Mouse (Mus musculus) regulatory T cell (primary cell): ENCODE results near the gene Lactb.
"Not testable (repeated sequence)": the region's sequence is repeated elsewhere in the genome, so short reads cannot be mapped to it uniquely, and the experiment has no call there.

Experiments
- in situ Hi-C: fragments of 300-600 bp; cut with MboI, MseI; formaldehyde crosslinking; loops from one replicate; pipeline ENCODE4 v1.15.1; 2025; ENCODE audit warnings: high pct_unique_total_duplicates

The Lactb gene

DNA sequence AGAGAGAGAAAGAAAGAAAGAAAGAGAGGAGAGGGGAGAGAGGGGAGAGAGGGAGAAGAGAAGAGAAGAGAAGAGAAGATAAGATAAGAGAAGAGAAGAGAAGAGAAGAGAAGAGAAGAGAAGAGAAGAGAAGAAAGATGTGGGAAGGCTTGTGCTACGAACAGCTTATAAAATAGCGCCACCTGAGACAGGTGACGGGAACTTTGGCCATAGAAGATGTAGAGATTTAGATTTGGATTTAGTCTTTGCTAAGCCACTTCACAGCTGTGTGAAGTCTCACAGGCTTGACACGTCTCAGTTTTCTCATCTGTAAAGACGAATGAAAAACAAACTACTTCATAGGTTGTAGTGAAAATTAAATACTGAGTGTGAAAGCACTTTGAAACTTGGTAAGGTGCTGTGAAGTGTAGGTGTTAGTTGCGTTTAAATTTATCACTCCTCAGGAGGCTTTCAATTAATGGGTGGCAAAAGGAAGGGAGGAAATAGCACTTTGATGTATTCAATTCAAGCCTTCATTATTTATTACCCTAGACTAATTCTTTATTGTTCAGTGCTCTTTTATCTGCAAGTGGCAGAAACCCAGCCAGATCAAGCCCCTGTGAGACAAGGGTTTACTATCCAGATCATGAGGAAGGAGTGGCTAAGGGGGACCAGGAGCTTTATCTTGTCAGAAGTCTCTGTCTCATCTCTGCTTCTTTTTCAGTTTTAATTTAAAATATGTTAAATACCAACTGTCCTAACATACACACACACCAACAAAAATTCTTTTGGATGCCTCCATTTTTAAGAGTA is 54.6 kb downstream of the Lactb start:
- in situ Hi-C loops = loop anchor here (5.0 kb wide), 1 partner anchor 43 kb away; no protein-coding TSS in a partner anchor

GRCm38 (mm10) chr9:66919981-66920380 is 55.3 kb downstream of the Lactb start:
- in situ Hi-C loops = loop anchor here (5.0 kb wide), 1 partner anchor 43 kb away; no protein-coding TSS in a partner anchor

GRCm38 (mm10) chr9:66919382-66919971 is 55.8 kb downstream of the Lactb start, which contains the start of gene Rab8b:
Gene Rab8b (minus strand): TSS chr9:66919687.
- in situ Hi-C loops = no loop called here

DNA sequence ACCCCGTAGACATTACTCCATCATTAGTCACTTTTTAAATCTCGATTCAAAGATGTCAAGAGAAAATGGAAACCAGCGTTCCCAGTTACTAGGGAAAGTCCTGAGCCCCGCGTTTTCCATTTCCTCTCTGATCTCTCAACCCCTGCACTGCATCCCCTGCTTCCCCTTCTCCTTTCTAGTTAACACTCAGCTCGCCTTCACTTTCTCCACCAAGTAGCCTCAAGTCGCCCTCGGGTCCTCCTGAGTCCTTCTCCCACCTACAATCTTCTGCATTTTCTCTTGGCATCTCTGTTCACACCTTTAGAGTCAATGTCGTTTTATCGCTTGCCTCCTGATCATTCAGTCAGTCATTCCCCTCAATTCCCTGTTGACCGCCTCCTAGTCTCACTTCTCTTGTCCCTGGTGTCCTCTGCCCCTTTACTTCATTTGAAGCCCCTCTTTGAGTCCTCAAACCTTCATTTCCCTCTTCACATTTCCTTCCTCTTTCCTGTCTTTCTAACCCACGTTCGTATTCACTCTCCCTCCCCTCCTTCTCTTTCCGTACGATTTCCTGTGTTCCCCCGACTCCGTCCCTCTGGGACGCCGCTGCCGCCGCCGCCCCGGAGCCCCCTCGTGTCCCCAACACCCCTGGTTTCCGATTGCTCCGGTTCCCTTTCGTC is 56.5 kb downstream of the Lactb start:
- in situ Hi-C loops = no loop called here

- in situ Hi-C loops = no loop called here
Measured at GRCm38 (mm10) chr9:66917892-66918255, 57.4 kb downstream of the Lactb start.

DNA sequence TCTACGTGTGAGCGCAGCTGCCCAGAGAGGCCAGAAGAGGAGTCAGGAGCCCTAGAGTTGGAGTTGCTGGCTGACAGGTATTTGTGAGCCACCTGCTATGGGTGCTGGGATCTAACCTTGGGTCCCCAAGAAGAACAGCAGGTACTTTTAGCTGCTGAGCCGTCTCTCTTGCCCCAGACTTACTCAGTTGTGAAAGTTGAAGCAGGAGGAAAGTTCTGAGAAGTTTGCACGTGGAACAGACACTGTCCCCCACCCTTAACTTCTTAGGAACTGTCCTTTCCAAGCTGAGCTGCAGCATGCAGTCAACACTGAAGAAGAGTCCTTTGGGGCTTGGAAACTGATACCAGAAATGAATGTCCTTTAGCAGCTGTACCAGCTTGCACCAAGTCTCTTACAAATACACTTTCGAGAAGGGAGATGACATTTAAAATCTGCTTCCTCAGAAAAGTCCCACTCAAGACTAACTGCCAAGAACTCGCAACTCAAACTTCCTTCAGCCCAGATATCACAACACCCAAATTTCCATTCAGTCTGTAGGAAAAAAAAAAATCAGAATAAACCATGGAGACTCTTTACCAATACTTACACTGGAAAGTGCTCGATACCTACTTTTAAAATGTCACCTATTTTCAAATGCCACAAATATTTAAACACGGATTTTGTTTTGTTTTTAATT is 57.9 kb downstream of the Lactb start:
- in situ Hi-C loops = no loop called here

DNA sequence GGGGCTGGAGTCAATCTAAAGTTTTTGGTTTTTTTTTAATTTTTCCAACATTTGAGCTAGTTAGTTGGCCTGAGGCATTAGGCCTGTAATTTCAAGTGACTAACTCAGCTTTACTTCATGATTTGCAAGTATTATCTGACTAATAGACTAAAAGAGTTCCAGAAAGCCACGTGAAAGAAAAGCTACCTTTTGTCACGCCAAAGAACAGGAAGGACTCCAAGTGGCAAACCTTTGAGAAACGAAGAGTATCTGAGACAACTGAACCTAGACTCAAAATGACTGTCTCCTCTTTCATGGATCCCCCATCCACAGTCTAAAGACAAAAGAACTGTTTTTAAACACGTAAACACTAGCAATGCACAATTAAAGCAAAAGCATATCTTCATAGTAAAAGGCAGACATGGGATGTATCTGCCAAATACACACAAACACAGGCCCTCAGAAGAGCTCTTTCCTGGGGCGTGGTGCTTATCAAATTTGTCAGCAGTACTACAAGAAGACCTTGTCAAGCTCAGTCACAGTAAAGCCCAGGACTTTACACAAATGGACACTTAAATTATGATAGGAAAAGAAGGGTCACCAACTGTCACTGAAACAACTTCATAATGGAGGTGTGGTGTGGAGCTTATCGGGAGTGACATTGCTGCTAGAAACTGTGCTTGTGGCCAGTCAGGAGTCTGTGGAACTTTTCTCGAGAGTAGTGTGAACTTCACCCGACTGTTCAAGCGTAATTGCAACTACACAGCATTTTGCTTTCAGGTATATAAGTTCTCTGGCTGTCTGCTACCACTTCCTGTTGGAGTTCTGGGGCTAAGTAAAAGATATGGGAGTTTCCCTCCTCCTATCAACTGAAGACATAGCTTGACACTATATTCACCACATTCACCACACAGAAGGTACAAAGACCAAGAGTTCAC is 59.2 kb downstream of the Lactb start:
- in situ Hi-C loops = no loop called here

GRCm38 (mm10) chr9:66915401-66915800 is 59.9 kb downstream of the Lactb start:
- in situ Hi-C loops = no loop called here

DNA sequence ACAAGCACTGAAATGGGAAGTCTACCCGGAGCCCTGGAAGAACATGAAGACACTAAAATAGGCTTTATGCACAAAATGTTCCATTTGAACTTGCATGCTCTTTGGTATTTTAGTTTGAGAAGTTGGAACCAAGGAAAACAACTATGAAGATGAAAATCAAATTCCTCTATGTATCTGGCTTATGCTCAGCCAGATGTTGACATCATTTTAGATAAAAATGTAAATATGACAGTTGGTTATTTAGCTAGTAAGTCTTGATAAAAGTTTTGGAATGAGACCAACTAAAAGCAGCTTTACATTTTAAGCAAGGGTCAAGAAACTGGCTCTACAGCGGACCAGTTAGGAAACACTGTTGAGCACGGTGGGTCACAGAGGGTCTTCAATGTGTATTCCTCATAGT is 60.7 kb downstream of the Lactb start:
- in situ Hi-C loops = no loop called here

DNA sequence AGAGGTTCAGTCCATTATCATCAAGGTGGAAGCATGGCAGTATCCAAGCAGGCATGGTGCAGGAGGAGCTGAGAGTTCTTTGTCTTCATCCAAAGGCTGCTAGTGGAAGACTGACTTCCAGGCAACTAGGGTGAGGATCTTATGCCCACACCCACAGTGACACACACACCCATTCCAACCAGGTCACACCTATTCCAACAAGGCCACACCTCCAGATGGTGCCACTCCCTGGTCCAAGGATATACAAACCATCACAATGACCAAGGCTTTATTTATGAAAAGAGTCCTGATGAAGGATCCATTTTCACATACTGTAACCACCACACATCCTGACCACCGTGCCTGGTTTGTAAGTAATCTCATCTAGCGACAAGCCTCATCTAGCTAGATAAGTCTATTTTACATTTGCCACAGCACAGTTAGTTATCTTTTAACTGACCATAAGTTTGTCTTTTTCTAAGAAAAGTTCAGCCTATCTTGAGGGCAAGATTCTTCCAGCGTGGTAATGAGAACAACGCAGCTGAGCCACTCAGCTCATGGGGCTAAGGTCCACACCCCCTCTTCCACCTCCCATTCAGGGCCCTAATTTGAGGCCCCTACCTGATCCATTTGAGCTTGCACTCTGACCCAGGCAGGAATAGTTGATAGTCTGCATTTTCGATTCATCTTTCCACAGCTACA is 61.9 kb downstream of the Lactb start:
- in situ Hi-C loops = not testable (repeated sequence)

GRCm38 (mm10) chr9:66912304-66912703 is 63.0 kb downstream of the Lactb start:
- in situ Hi-C loops = no loop called here

GRCm38 (mm10) chr9:66910677-66911076 is 64.6 kb downstream of the Lactb start:
- in situ Hi-C loops = no loop called here

DNA sequence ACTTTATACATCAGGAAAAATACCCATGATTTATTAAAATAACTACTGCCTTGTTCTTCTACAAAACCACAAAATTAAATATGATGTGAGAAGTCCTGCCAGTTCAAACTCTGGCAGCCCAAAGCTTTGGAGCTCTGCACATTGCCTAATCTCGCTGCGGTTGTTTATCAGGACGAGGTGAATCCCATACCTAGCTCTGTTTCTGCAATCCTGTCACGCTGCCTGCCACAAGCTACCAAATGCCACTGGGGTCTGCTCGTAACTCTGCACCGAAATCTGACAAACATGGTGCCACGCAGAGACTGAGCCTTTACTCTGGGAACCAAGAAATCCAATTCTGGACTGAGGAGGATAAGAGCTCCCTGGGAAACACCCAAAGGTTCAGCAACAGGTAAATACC is 65.4 kb downstream of the Lactb start:
- in situ Hi-C loops = no loop called here

DNA sequence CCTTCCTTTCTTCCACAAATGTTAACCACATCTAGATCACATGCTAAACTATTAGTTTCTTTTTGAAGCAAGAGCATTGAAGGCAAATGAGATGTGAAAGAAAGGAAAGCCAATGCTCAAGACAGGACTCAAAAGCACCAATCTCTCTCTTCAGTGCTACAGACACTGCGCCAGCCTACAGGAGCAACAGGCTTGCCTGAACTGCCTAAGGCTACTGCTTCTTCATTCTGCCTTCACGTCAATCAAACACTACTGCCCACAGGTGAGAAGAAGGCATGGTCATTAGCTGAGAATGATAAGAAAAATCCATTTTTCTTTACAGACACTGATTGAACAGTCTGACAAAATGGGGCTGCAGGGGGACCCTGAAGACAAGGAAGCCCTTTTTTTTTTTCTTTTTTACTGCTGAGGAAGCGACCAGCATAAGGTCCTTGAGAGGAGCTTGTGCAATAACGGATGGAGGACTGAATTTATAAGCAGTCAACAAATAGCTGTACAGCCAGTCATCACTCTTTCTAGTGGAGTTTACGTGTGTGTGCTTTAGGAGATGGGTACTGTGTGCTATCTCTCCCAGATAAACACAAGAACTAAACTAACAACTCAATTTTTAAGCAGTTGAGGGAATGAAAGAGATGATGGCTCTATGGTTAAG is 67.4 kb downstream of the Lactb start:
- in situ Hi-C loops = no loop called here

DNA sequence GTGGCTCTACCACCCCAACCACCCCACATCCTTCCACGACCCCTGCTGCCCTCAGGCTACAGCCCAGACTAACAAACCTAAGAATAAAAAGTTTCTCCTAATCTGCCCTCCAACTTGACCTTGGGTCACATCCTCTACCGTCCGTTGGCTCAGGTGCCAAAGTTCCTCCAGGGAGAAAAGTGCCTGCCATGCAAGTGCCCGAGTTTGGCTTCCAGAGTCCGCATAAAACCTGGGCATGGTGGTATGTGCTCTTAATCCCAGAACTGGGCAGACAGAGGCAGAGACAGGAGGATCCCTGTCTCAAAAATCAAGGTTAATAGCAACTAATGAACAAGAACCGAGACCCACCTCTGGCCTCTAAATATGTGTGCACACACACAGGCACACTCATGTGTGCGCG is 68.2 kb downstream of the Lactb start:
- in situ Hi-C loops = no loop called here

DNA sequence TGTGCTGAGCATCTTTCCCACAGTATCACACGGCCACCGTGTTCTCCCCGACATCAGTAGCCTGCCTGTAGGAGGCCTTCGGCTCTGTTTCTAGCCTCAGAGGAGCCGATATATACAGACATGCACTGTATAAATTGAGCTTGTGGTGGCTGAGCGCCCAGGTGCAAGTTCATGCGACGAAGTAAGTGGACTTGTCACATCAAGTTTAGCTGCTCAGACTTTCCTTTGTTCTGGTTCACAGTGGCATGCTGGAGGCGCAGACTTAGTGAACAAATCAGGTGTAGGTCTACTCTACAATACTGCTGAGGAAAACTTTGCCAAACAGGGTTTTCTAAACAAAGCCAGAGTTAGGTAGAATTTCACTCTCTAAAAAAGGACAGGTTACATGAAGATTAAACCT is 69.3 kb downstream of the Lactb start:
- in situ Hi-C loops = no loop called here
